Mouse (Mus musculus): ENCODE data around the gene Rev3l.

- no peak for TF ChIP-seq CTCF (conservative IDR thresholded peaks at IDR 0.05; ENCODE audit: low read length)
- TF ChIP-seq POU5F1 (IDR thresholded peaks at IDR 0.05; ENCODE audit: borderline replicate concordance, low read length) = no peak
- TF ChIP-seq NANOG (IDR thresholded peaks at IDR 0.05; ENCODE audit: borderline replicate concordance, low read length) = no peak
Observed at GRCm38 (mm10) chr10:39716936-39717335, 15.0 kb upstream of the Rev3l start.

Measured in E14TG2a.4 (cell line).